Mouse (Mus musculus) heart, adult 2 months (tissue): ENCODE measurements around the gene Cdkl3. TPM values are rescaled to one million over a fixed set of nuclear protein-coding genes. Genes with fewer than 3 reads are reported as not detected.
A peak's percentile ranks its signal among the peaks of the same experiment; 100 is the strongest.

Experiments used
- DNase-seq, 2 experiments: peaks; one replicate each; pipeline ENCODE4 v3.0.0; 2021
- H3K27ac ChIP-seq: fragments of 200-600 bp; 2 replicates; pipeline ENCODE4 v1.8.1; 2022
- H3K27me3 ChIP-seq: fragments of 200-500 bp; 2 replicates; pipeline ENCODE4 v1.6.1; 2012; ENCODE audit warnings: mild to moderate bottlenecking, low read length, inconsistent platforms, mixed read lengths; ENCODE audit not compliant: control insufficient read depth, insufficient read depth
- H3K36me3 ChIP-seq: fragments of 200-500 bp; 2 replicates; pipeline ENCODE4 v1.6.1; 2012; ENCODE audit warnings: low read length, inconsistent platforms; ENCODE audit not compliant: control insufficient read depth, insufficient read depth
- H3K4me1 ChIP-seq: fragments of 200-500 bp; 2 replicates; pipeline ENCODE4 v1.6.1; 2011; ENCODE audit warnings: low read length; ENCODE audit not compliant: control insufficient read depth, insufficient read depth
- H3K4me3 ChIP-seq: fragments of 200-600 bp; 2 replicates; pipeline ENCODE4 v1.8.1; 2022
- H3K79me2 ChIP-seq: fragments of 200-500 bp; replicated peaks from 2 replicates; pipeline ENCODE4 v1.6.1; 2012; ENCODE audit warnings: mild to moderate bottlenecking, inconsistent platforms, low read length, moderate library complexity, mixed read lengths; ENCODE audit not compliant: control insufficient read depth, insufficient read depth
- H3K9ac ChIP-seq: fragments of 200-500 bp; 2 replicates; pipeline ENCODE4 v1.6.1; 2012; ENCODE audit warnings: low read depth, mild to moderate bottlenecking, control low read depth, inconsistent platforms, low read length, mixed read lengths
- CTCF ChIP-seq: fragments of 200-600 bp; IDR thresholded peaks from 2 replicates; pipeline ENCODE4 v1.8.1; 2022; ENCODE audit warnings: antibody characterized with exemption, mild to moderate bottlenecking, moderate library complexity
- EP300 ChIP-seq: fragments of 200-500 bp; IDR thresholded peaks from 2 replicates; pipeline ENCODE4 v1.6.1; 2011; ENCODE audit warnings: low read depth, low read length, control low read depth; ENCODE audit not compliant: insufficient read depth
- POLR2A ChIP-seq: fragments of 200-500 bp; IDR thresholded peaks from 2 replicates; pipeline ENCODE4 v1.6.1; 2011; ENCODE audit warnings: mild to moderate bottlenecking, low read depth, low read length, control low read depth; ENCODE audit not compliant: insufficient read depth
- WGBS: fragments of 180-500 bp; shearing (Covaris S2); methylation state at CpG from one replicate; pipeline ENCODE4 v1.1.7; 2018; 5-methylcytosine and 5-hydroxymethylcytosine counted together
- intact Hi-C: fragments of 180-260 bp; cut with DNase I; formaldehyde crosslinking; loops from one replicate; pipeline ENCODE4 v1.15.1; 2025
- polyA plus RNA-seq: library from polyadenylated mRNA; depleted of rRNA; stranded (reverse); fragments of >200 nt; gene quantifications from 2 replicates; pipeline ENCODE4 v1.2.3, GENCODE M21; 2012
- total RNA-seq, 2 experiments: library from RNA; stranded (reverse); gene quantifications; 2 replicates each; pipeline ENCODE4 v1.2.3; 2021

The Cdkl3 gene
- total and polyA plus RNA-seq, 3 experiments: 3.0 to 5.2 (median 4.6) TPM

- Histone ChIP-seq H3K9ac (peak within 1 kb of the TSS; percentile 93), H3K4me3 (peak within 1 kb of the TSS; percentile 96), H3K79me2 (peaks cover 10% of the 10 kb centered on the region), H3K27me3 (no peaks in the 10 kb centered on the region), H3K27ac (peak within 1 kb of the TSS; percentile 98), H3K4me1 (peaks cover 20% of the 10 kb centered on the region), H3K36me3 (peaks cover 25% of the 10 kb centered on the region)
- peak; percentile 97 to 99 for DNase-seq
- intact Hi-C loops: loop anchor here (2.0 kb wide), 1 partner anchor 98 kb away; the partner anchor contains the start of gene Ube2b
- under 1% methylated on average over 53 of the region's 53 CpGs for WGBS
- peak; percentile 87 for TF ChIP-seq POLR2A
- TF ChIP-seq CTCF: no peak
- TF ChIP-seq EP300: peak; percentile 82; the same call in 1 of the 2 replicates
Measured at GRCm38 (mm10) chr11:52098398-52098946, 94.5 kb downstream of the Cdkl3 start, which contains the start of gene Ppp2ca. Gene Ppp2ca, plus strand, starts transcription at chr11:52098681.

GRCm38 (mm10) chr11:52099031-52099761 lies 95.2 kb downstream of the Cdkl3 start:
- Histone ChIP-seq H3K9ac (peak overlapping the region; percentile 93), H3K4me1 (peaks cover 21% of the 10 kb centered on the region), H3K36me3 (peaks cover 32% of the 10 kb centered on the region), H3K27ac (peak overlapping the region; percentile 98), H3K4me3 (peak overlapping the region; percentile 96), H3K27me3 (no peaks in the 10 kb centered on the region), H3K79me2 (peaks cover 10% of the 10 kb centered on the region)
- under 1% methylated on average over 69 of the region's 72 CpGs for WGBS
- DNase-seq: peak; percentile 80 to 82
- intact Hi-C loops: loop anchor here (2.0 kb wide), 1 partner anchor 98 kb away; the partner anchor contains the start of gene Ube2b
- no peak for TF ChIP-seq CTCF
- TF ChIP-seq POLR2A: no peak
- TF ChIP-seq EP300: no peak

DNA sequence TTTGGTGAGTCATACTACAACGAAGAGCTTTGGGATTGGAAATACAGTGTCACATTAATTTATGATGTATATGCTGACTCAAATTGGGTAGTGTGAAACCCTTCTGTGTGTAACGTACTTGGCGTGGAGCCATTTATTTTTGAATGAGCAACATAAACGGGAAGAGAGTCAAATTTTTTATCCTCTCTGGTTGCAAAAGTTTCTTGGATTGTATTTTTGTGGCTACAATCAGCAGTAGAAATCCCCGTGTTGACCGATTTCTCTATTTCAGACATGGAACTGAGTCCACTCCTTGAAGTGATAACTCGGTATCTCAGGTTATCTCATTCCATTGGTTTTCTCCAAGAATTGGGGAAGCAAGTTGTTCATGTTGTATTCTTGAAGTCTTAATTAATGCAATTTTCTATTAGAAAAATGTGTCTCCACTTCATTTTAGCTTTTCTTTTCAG lies 95.8 kb downstream of the Cdkl3 start:
- TF ChIP-seq EP300 (no peak), POLR2A (no peak), CTCF (no peak)
- H3K9ac ChIP-seq: peak overlapping the region; percentile 93; the same call in 1 of the 2 replicates
- peaks cover 35% of the 10 kb centered on the region for H3K36me3 ChIP-seq
- WGBS: 1% methylated on average over 7 of the region's 7 CpGs
- no peaks in the 10 kb centered on the region for H3K27me3 ChIP-seq
- peaks cover 24% of the 10 kb centered on the region for H3K4me1 ChIP-seq
- H3K27ac ChIP-seq: peak overlapping the region; percentile 98
- H3K4me3 ChIP-seq: peak overlapping the region; percentile 96
- peaks cover 15% of the 10 kb centered on the region for H3K79me2 ChIP-seq
- intact Hi-C loops: loop anchor here (2.0 kb wide), 1 partner anchor 99 kb away; the partner anchor contains the start of gene Ube2b
- no peak for DNase-seq

- Histone ChIP-seq H3K79me2 (peaks cover 17% of the 10 kb centered on the region), H3K4me3 (no peak overlapping the region), H3K9ac (no peak overlapping the region), H3K27ac (no peak overlapping the region), H3K27me3 (no peaks in the 10 kb centered on the region), H3K36me3 (peaks cover 48% of the 10 kb centered on the region), H3K4me1 (peaks cover 23% of the 10 kb centered on the region)
- TF ChIP-seq EP300: no peak
- TF ChIP-seq CTCF: no peak
- no peak for TF ChIP-seq POLR2A
- WGBS: 50% methylated on average over 4 of the region's 4 CpGs
- DNase-seq: no peak
- intact Hi-C loops: no loop called here
Measured at GRCm38 (mm10) chr11:52102977-52103376, 99.0 kb downstream of the Cdkl3 start.

- no peak for DNase-seq
- H3K27me3 ChIP-seq: no peaks in the 10 kb centered on the region
- no peak overlapping the region for H3K9ac ChIP-seq
- H3K4me1 ChIP-seq: peaks cover 26% of the 10 kb centered on the region
- intact Hi-C loops: no loop called here
- TF ChIP-seq CTCF: no peak
- no peak for TF ChIP-seq POLR2A
- no peak for TF ChIP-seq EP300
- peak overlapping the region; percentile 71 for H3K27ac ChIP-seq
- H3K79me2 ChIP-seq: peaks cover 19% of the 10 kb centered on the region
- no peak overlapping the region for H3K4me3 ChIP-seq
- H3K36me3 ChIP-seq: peaks cover 55% of the 10 kb centered on the region
Measured at GRCm38 (mm10) chr11:52105503-52105902, 101.5 kb downstream of the Cdkl3 start.
